Mouse (Mus musculus): ENCODE results near the gene Cyb561d2.

- TF ChIP-seq CTCF (IDR thresholded peaks at IDR 0.05; ENCODE audit: extremely low read depth, insufficient read depth, low read length): no peak
- no peak for TF ChIP-seq POLR2A (IDR thresholded peaks at IDR 0.05; ENCODE audit: extremely low read depth, insufficient read depth, low read length)
Measured at GRCm38 (mm10) chr9:107512326-107512725, 29.7 kb downstream of the Cyb561d2 start.

Data from cortical plate, adult 2 months (tissue).